In genomic region chr8:40186715-40187583, GRCm38 (mm10) we compare ENCODE assay signal across 8 mouse cellular contexts.
DNase-seq lines count a peak whose midpoint lies in the region; ATAC-seq and TF ChIP-seq lines count a peak whose summit lies in the region.
"Had no signal": no experiment of that assay in that cellular context is flagged by ENCODE, and none has a peak within 500 bp of the region (broad histone marks: within the 10 kb centered on the region; RNA-seq: fewer than 3 reads in every experiment).

No protein-coding gene starts in this region.

- no peaks in the 10 kb centered on the region for H3K27me3 ChIP-seq in lung, embryonic 16.5 days (ENCODE audit: control insufficient read depth, insufficient read depth, low read depth, low read length)
- H3K27me3 ChIP-seq in embryonic facial prominence, embryonic 13.5 days = no peaks in the 10 kb centered on the region
- no peaks in the 10 kb centered on the region for H3K27me3 ChIP-seq in hindbrain, postnatal 0 days (ENCODE audit: insufficient read depth, low read length)
- H3K27me3 ChIP-seq in neural tube, embryonic 15.5 days (replicated peaks) = no peaks in the 10 kb centered on the region

- TF ChIP-seq CTCF in hindbrain, postnatal 0 days (IDR thresholded peaks at IDR 0.05; ENCODE audit: low read depth) = no peak

- DNase-seq in lung, postnatal 14 days = no peak
- peak; percentile 12 for DNase-seq in hindbrain, postnatal 0 days (ENCODE audit: low spot score)
- DNase-seq in adrenal gland, adult 18-20 months (ENCODE audit: low spot score in 2 of 2) = no peak
- DNase-seq in left cerebral cortex, adult 11 months (ENCODE audit: low spot score) = no peak
- DNase-seq: liver, postnatal 0 days had no signal

- H3K4me1 ChIP-seq in lung, embryonic 16.5 days (replicated peaks; ENCODE audit: control insufficient read depth, insufficient read depth, low read length) = no peaks in the 10 kb centered on the region
- H3K4me1 ChIP-seq in embryonic facial prominence, embryonic 13.5 days = no peaks in the 10 kb centered on the region
- no peaks in the 10 kb centered on the region for H3K4me1 ChIP-seq in hindbrain, postnatal 0 days (ENCODE audit: insufficient read depth, low read length)
- H3K4me1 ChIP-seq in neural tube, embryonic 15.5 days = no peaks in the 10 kb centered on the region

- no peak for ATAC-seq in lung, embryonic 16.5 days (ENCODE audit: low read depth)
- no peak for ATAC-seq in embryonic facial prominence, embryonic 13.5 days (ENCODE audit: insufficient number of reproducible peaks, insufficient read depth, low FRiP score, low TSS enrichment, low read depth)
- peak; percentile 64 for ATAC-seq in hindbrain, postnatal 0 days
- peak; percentile 79 for ATAC-seq in neural tube, embryonic 15.5 days (ENCODE audit: low FRiP score)
- ATAC-seq: liver, postnatal 0 days had no signal

- H3K9ac ChIP-seq in lung, embryonic 16.5 days (ENCODE audit: low read length) = no peak overlapping the region
- H3K9ac ChIP-seq in embryonic facial prominence, embryonic 13.5 days = no peak overlapping the region
- H3K9ac ChIP-seq in hindbrain, postnatal 0 days (replicated peaks; ENCODE audit: low read length) = 0 out of 2 replicates have a peak overlapping the region, but pooled peaks have one; percentile 24
- H3K9ac ChIP-seq in neural tube, embryonic 15.5 days (replicated peaks) = peak overlapping the region; percentile 28; the same call in 1 of the 2 replicates
- H3K9ac ChIP-seq: liver, postnatal 0 days had no signal

- H3K27ac ChIP-seq in lung, embryonic 16.5 days (ENCODE audit: low read length) = no peak overlapping the region
- H3K27ac ChIP-seq in embryonic facial prominence, embryonic 13.5 days = no peak overlapping the region
- no peak overlapping the region for H3K27ac ChIP-seq in hindbrain, postnatal 0 days
- H3K27ac ChIP-seq in neural tube, embryonic 15.5 days (replicated peaks) = 0 out of 2 replicates have a peak overlapping the region, but pooled peaks have one; percentile 41

- no peaks in the 10 kb centered on the region for H3K36me3 ChIP-seq in lung, embryonic 16.5 days (ENCODE audit: control insufficient read depth, insufficient read depth, low read length)
- H3K36me3 ChIP-seq in embryonic facial prominence, embryonic 13.5 days = no peaks in the 10 kb centered on the region
- H3K36me3 ChIP-seq in hindbrain, postnatal 0 days (ENCODE audit: insufficient read depth, low read length) = no peaks in the 10 kb centered on the region
- H3K36me3 ChIP-seq in neural tube, embryonic 15.5 days = no peaks in the 10 kb centered on the region

- H3K4me2 ChIP-seq in lung, embryonic 16.5 days (ENCODE audit: low read depth, low read length) = peak overlapping the region; percentile 41
- peak overlapping the region; percentile 40 for H3K4me2 ChIP-seq in embryonic facial prominence, embryonic 13.5 days
- peak overlapping the region; percentile 60 for H3K4me2 ChIP-seq in hindbrain, postnatal 0 days (ENCODE audit: low read depth, low read length)
- peak overlapping the region; percentile 53 for H3K4me2 ChIP-seq in neural tube, embryonic 15.5 days

- no peak overlapping the region; the same call in 1 of the 2 replicates for H3K4me3 ChIP-seq in lung, embryonic 16.5 days (ENCODE audit: low read length)
- no peak overlapping the region for H3K4me3 ChIP-seq in embryonic facial prominence, embryonic 13.5 days
- H3K4me3 ChIP-seq in hindbrain, postnatal 0 days (ENCODE audit: low read length) = peak overlapping the region; percentile 33
- peak overlapping the region; percentile 33 for H3K4me3 ChIP-seq in neural tube, embryonic 15.5 days (replicated peaks)

- 42% methylated on average over 17 of the region's 17 CpGs for WGBS in lung, embryonic 16.5 days
- WGBS in embryonic facial prominence, embryonic 13.5 days = 36% methylated on average over 17 of the region's 17 CpGs
- WGBS in hindbrain, postnatal 0 days = 20% methylated on average over 17 of the region's 17 CpGs
- WGBS in neural tube, embryonic 15.5 days = 37% methylated on average over 17 of the region's 17 CpGs

- H3K9me3 ChIP-seq in lung, embryonic 16.5 days (ENCODE audit: control insufficient read depth, low read length) = no peaks in the 10 kb centered on the region
- no peaks in the 10 kb centered on the region for H3K9me3 ChIP-seq in embryonic facial prominence, embryonic 13.5 days
- no peaks in the 10 kb centered on the region for H3K9me3 ChIP-seq in hindbrain, postnatal 0 days (ENCODE audit: low read length)
- H3K9me3 ChIP-seq in neural tube, embryonic 15.5 days (replicated peaks) = no peaks in the 10 kb centered on the region

Comparison
In these comparisons a context has a peak if more than half of its experiments do, and no peak if none do; other contexts are left out.
1. ATAC-seq: peak in hindbrain, postnatal 0 days (single experiment) and neural tube, embryonic 15.5 days (single experiment); none in lung, embryonic 16.5 days (single experiment) and embryonic facial prominence, embryonic 13.5 days (single experiment).
2. H3K4me3 ChIP-seq: peak in hindbrain, postnatal 0 days (single experiment) and neural tube, embryonic 15.5 days (single experiment); none in lung, embryonic 16.5 days (single experiment) and embryonic facial prominence, embryonic 13.5 days (single experiment).
3. H3K9ac ChIP-seq: peak in hindbrain, postnatal 0 days (single experiment) and neural tube, embryonic 15.5 days (single experiment); none in lung, embryonic 16.5 days (single experiment) and embryonic facial prominence, embryonic 13.5 days (single experiment).
4. Peak in every context shown above with its lines, with median percentiles within 50 percentile points of each other: H3K4me2 ChIP-seq.